Mouse (Mus musculus): ENCODE measurements around the gene Phb.

- TF ChIP-seq CTCF (IDR thresholded peaks at IDR 0.05; ENCODE audit: extremely low read depth, insufficient read depth, low read length) (no peak), POLR2A (IDR thresholded peaks at IDR 0.05; ENCODE audit: extremely low read depth, insufficient read depth, low read length) (no peak)
These were observed 19.0 kb upstream of the Phb start for GRCm38 (mm10) chr11:95647791-95648190.

Measured in cortical plate, adult 2 months (tissue).